Mouse (Mus musculus) stomach, embryonic 15.5 days (tissue): ENCODE results near the gene 2210408I21Rik. TPM values are rescaled to one million over a fixed set of nuclear protein-coding genes. Genes with fewer than 3 reads are reported as not detected.

Experiments
- ATAC-seq: fragments of 200-750 bp; cut with Nextera tagmentation; 2 replicates; pipeline ENCODE4 v1.8.0; 2017; ENCODE audit warnings: low read depth, moderate number of reproducible peaks, moderate TSS enrichment; ENCODE audit not compliant: insufficient read depth, low FRiP score
- H3K27ac ChIP-seq: fragments of 300-500 bp; sonication (generic); 2 replicates; pipeline ENCODE4 v1.5.1; 2015; ENCODE audit warnings: mild to moderate bottlenecking, inconsistent platforms
- H3K27me3 ChIP-seq: fragments of 300-500 bp; sonication (generic); replicated peaks from 2 replicates; pipeline ENCODE4 v1.6.1; 2015; ENCODE audit warnings: inconsistent platforms
- H3K36me3 ChIP-seq: fragments of 300-500 bp; sonication (generic); 2 replicates; pipeline ENCODE4 v1.6.1; 2015; ENCODE audit warnings: inconsistent platforms
- H3K4me1 ChIP-seq: fragments of 300-500 bp; sonication (generic); 2 replicates; pipeline ENCODE4 v1.6.1; 2015; ENCODE audit warnings: inconsistent platforms
- H3K4me2 ChIP-seq: fragments of 300-500 bp; sonication (generic); 2 replicates; pipeline ENCODE4 v1.6.1; 2015; ENCODE audit warnings: mild to moderate bottlenecking, inconsistent platforms
- H3K4me3 ChIP-seq: fragments of 300-500 bp; sonication (generic); replicated peaks from 2 replicates; pipeline ENCODE4 v1.5.1; 2015; ENCODE audit warnings: inconsistent platforms
- H3K9ac ChIP-seq: fragments of 300-500 bp; sonication (generic); 2 replicates; pipeline ENCODE4 v1.6.1; 2015; ENCODE audit warnings: inconsistent platforms
- H3K9me3 ChIP-seq: fragments of 300-500 bp; sonication (generic); 2 replicates; pipeline ENCODE4 v1.6.1; 2016; ENCODE audit warnings: inconsistent platforms
- WGBS: fragments of 180-500 bp; shearing (Covaris S2); methylation state at CpG from one replicate; pipeline ENCODE4 v1.1.7; 2015; 5-methylcytosine and 5-hydroxymethylcytosine counted together
- polyA plus RNA-seq: library from polyadenylated mRNA; unstranded; fragments of >200 nt; fragmentation: Nextera tagmentation; extraction: Ambion mirVana; gene quantifications from 2 replicates; pipeline ENCODE4 v1.2.1, GENCODE M21; 2015

The 2210408I21Rik gene
- polyA plus RNA-seq, 1 experiment from 2014 or later = 7.1 TPM

DNA sequence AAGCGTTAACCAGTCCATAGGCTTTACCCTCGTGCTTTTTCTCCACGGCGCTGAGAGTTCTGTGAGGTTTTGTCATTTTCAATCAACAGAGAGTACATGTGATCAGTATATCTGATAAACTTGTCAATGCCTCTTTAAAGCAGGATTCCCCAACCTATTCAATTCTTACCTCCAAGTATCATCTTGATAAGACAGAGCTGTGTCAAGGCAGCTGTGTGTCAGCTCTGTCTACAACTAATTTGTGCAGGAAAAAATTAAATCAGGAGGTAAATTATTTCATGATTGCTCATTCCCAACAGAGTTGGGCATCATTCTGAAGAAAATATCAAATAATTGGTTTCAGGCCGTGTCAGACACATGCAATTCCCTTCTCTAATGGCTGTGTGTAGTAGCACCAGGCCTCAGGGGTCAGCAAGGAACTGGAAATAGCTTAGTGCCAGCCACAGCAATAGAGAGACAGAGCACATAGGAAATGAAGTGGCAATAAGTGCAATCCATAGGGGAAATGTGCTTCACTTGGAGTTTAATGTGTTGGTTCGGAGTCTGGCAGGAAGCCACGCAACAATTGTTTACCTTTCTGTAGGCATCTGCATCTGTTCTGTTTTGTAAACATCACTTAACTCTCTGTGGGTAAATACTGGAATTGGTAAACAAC, 73.6 kb downstream of the 2210408I21Rik start:
- Histone ChIP-seq H3K4me2 (no peak overlapping the region), H3K36me3 (no peaks in the 10 kb centered on the region), H3K27ac (no peak overlapping the region), H3K9me3 (no peaks in the 10 kb centered on the region), H3K27me3 (no peaks in the 10 kb centered on the region), H3K4me1 (no peaks in the 10 kb centered on the region), H3K4me3 (no peak overlapping the region), H3K9ac (no peak overlapping the region)
- 71% methylated on average over 7 of the region's 7 CpGs for WGBS
- no peak for ATAC-seq

DNA sequence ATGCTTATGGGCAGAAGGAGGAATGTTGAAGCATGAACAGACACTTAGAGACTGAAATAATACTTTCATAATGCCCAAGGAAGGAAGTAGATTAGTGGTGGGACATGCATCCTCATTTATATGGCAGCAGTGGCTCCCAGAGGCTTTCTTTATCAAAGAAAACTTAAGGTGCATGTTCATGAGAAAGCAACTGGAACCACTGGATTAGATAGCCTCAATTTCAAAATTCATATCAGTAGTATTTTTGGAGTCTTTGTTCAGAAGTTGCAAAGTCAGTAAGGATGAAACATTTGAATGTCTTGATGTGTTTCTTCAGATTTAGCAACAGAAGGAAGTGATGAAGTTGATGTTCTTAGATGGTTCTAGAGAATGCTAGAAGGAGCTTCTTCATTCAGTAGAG, 77.9 kb downstream of the 2210408I21Rik start:
- Histone ChIP-seq H3K4me2 (no peak overlapping the region), H3K27ac (no peak overlapping the region), H3K36me3 (no peaks in the 10 kb centered on the region), H3K9ac (no peak overlapping the region), H3K9me3 (no peaks in the 10 kb centered on the region), H3K27me3 (no peaks in the 10 kb centered on the region), H3K4me3 (no peak overlapping the region), H3K4me1 (no peaks in the 10 kb centered on the region)
- no peak for ATAC-seq

- Histone ChIP-seq H3K4me3 (no peak overlapping the region), H3K9me3 (no peaks in the 10 kb centered on the region), H3K9ac (no peak overlapping the region), H3K27me3 (no peaks in the 10 kb centered on the region), H3K36me3 (no peaks in the 10 kb centered on the region), H3K27ac (no peak overlapping the region), H3K4me1 (no peaks in the 10 kb centered on the region), H3K4me2 (no peak overlapping the region)
- 84% methylated on average over 2 of the region's 2 CpGs for WGBS
- no peak for ATAC-seq
These were observed 80.1 kb downstream of the 2210408I21Rik start for GRCm38 (mm10) chr13:77215460-77215859.

DNA sequence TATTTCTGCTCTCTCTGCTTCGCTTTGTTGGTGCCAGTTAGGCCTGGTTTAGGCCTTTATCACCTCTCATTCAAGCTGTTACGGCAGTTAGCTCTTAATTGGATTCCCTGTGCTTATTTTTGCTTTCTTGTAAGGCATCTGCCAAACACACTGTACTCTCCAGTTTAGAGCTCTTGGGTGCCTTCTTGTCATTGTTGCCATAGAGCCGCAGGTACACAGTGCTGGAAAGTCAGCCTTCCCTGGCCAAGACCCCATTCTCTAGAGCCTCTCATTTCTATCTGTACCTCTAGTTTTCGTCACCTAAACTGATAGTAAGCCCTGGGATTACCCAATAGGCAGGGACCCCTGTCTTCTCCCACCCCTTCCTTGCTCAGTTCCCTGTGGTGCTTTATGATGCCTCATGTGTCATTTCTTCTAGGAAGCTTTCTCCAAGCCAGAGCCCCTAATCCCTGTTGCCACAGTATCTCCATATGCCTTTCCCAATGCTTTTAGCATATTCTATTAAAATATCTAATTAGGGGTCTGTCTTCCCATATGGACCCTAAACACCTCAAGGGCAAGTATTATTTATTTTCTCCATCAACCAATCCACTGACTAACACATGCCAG, 82.4 kb downstream of the 2210408I21Rik start:
- no peak overlapping the region for H3K9ac ChIP-seq
- H3K36me3 ChIP-seq = no peaks in the 10 kb centered on the region
- H3K27me3 ChIP-seq = no peaks in the 10 kb centered on the region
- H3K4me2 ChIP-seq = no peak overlapping the region
- H3K27ac ChIP-seq = no peak overlapping the region
- H3K4me3 ChIP-seq = no peak overlapping the region
- no peaks in the 10 kb centered on the region for H3K9me3 ChIP-seq
- no peak for ATAC-seq
- WGBS = 79% methylated on average over 4 of the region's 4 CpGs
- H3K4me1 ChIP-seq = no peaks in the 10 kb centered on the region

DNA sequence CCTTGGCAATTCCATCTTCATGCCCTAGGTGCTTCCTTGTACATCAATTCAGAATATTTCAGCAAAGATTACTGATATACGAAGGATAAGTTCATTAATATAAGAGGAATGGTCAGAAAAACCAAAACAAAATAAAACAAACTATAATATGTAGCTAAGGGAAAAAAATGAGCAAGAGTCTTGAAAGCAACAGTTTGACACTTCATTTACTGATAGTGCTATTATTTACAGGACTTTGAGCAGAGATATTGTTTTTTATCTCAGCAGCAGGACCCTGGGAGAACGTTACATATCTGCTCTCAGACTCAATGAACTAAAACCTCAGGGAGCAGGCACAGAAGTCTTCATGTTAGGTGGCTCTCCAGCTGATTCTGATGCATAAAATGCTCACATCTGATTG, 85.7 kb downstream of the 2210408I21Rik start:
- H3K4me2 ChIP-seq = no peak overlapping the region
- no peak overlapping the region for H3K27ac ChIP-seq
- WGBS = 69% methylated on average over 2 of the region's 2 CpGs
- no peak overlapping the region for H3K9ac ChIP-seq
- no peaks in the 10 kb centered on the region for H3K4me1 ChIP-seq
- no peaks in the 10 kb centered on the region for H3K36me3 ChIP-seq
- H3K4me3 ChIP-seq = no peak overlapping the region
- no peaks in the 10 kb centered on the region for H3K27me3 ChIP-seq
- no peak for ATAC-seq
- no peaks in the 10 kb centered on the region for H3K9me3 ChIP-seq

GRCm38 (mm10) chr13:77256541-77256940, 121.2 kb downstream of the 2210408I21Rik start:
- Histone ChIP-seq H3K4me3 (no peak overlapping the region), H3K27me3 (no peaks in the 10 kb centered on the region), H3K27ac (no peak overlapping the region), H3K4me1 (no peaks in the 10 kb centered on the region), H3K36me3 (no peaks in the 10 kb centered on the region), H3K9ac (no peak overlapping the region), H3K9me3 (no peaks in the 10 kb centered on the region), H3K4me2 (no peak overlapping the region)
- ATAC-seq = no peak
- WGBS = 77% methylated on average over 6 of the region's 6 CpGs

- Histone ChIP-seq H3K4me3 (no peak overlapping the region), H3K9ac (no peak overlapping the region), H3K27me3 (no peaks in the 10 kb centered on the region), H3K4me2 (no peak overlapping the region), H3K9me3 (no peaks in the 10 kb centered on the region), H3K4me1 (no peaks in the 10 kb centered on the region), H3K36me3 (no peaks in the 10 kb centered on the region), H3K27ac (no peak overlapping the region)
- WGBS = 46% methylated on average over 3 of the region's 3 CpGs
- ATAC-seq = no peak
These were observed 127.5 kb downstream of the 2210408I21Rik start for GRCm38 (mm10) chr13:77262715-77263338.

GRCm38 (mm10) chr13:77263400-77264179, 128.2 kb downstream of the 2210408I21Rik start:
- ATAC-seq = no peak
- H3K9ac ChIP-seq = no peak overlapping the region
- H3K4me3 ChIP-seq = no peak overlapping the region
- H3K36me3 ChIP-seq = no peaks in the 10 kb centered on the region
- no peaks in the 10 kb centered on the region for H3K27me3 ChIP-seq
- WGBS = 60% methylated on average over 7 of the region's 7 CpGs
- H3K9me3 ChIP-seq = no peaks in the 10 kb centered on the region
- no peaks in the 10 kb centered on the region for H3K4me1 ChIP-seq
- H3K4me2 ChIP-seq = no peak overlapping the region
- no peak overlapping the region for H3K27ac ChIP-seq

DNA sequence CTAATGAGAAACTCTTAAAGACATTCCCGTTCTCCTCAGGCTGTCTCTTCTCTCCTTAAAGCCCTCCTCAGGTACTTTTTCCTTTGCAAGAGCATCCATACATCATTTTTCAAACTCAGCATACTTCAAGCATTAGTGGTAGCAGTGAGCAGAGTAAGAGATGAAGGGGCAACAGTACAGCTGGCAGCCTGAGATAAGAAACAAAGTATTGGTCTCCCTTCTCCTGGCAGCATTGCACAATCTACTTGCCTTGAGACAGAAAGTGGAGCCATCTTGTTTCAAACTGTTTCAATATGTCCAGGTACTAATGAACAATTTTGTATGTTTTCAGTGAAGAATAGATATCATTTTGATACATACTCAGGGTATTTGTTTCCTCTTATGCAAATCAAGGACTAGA, 129.1 kb downstream of the 2210408I21Rik start:
- Histone ChIP-seq H3K9ac (no peak overlapping the region), H3K27me3 (no peaks in the 10 kb centered on the region), H3K27ac (no peak overlapping the region), H3K4me1 (no peaks in the 10 kb centered on the region), H3K4me3 (no peak overlapping the region), H3K36me3 (no peaks in the 10 kb centered on the region), H3K4me2 (no peak overlapping the region), H3K9me3 (no peaks in the 10 kb centered on the region)
- WGBS = 46% methylated on average over 1 of the region's 1 CpGs
- no peak for ATAC-seq

DNA sequence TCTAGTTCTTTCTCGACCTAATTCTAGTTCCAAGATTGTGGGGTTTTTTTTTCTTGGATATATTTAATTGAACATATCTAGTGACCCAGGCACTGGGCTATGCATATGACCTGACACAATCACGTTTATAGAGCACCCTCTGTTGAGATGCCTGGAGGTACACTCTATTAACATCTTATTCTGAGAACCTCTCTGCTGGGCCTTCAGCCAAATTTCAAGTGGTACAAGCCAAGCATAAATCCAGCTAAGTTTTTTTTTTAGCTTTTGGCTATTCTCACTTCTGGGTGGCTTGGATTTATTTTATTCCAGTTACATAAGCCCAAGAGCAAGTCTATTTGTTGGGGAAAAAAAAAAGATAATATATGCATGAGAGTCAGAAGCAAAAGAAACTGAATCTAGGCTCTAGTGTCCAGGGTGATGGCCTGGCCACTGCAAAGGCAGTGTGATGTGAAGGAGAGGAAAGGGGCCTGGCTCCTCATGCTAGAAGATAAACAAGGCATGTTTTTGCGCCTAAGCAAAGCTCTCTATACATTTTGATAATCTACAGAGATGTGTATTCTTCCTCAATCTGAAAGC, 139.9 kb downstream of the 2210408I21Rik start:
- 65% methylated on average over 3 of the region's 3 CpGs for WGBS
- no peak overlapping the region for H3K9ac ChIP-seq
- no peak for ATAC-seq
- no peak overlapping the region for H3K27ac ChIP-seq
- H3K4me2 ChIP-seq = no peak overlapping the region
- H3K4me1 ChIP-seq = no peaks in the 10 kb centered on the region
- no peaks in the 10 kb centered on the region for H3K9me3 ChIP-seq
- H3K4me3 ChIP-seq = no peak overlapping the region
- H3K27me3 ChIP-seq = no peaks in the 10 kb centered on the region
- H3K36me3 ChIP-seq = no peaks in the 10 kb centered on the region

DNA sequence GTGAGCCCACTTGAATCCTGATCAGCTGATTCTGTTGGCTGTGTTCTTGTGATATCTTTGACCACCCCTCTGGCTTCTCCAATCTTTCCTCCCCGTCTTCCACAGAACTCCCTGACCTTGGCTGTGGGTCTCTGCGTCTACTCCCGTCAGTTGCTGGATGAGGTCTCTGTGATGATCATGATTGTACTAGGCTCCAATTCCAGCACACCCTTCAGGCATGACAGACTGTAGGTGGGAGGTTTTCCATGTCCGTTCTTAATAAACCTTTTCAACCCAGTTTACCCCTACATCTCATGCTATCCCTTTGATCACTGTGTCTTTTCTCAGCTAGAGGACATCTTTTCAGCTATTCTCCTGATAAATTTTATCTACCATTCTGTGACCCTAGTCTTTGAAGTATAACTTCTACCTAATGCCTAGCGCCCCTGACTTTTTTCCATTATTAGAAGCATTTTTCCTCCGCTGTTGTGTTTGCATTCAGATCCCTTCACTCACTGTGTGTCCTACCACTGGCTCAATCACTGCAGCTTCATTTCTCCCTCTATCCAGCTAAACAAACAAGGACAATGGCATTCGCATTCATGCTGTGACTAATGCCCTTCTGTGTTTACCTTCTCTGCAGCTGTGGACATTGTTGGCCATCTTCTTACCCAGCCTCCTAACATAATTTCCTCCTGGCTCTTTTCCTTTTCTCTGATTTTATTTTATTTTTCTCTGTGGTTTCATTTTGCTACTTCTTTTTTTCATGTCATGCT, 143.5 kb downstream of the 2210408I21Rik start:
- no peaks in the 10 kb centered on the region for H3K4me1 ChIP-seq
- H3K36me3 ChIP-seq = no peaks in the 10 kb centered on the region
- H3K4me3 ChIP-seq = no peak overlapping the region
- no peak overlapping the region for H3K27ac ChIP-seq
- no peaks in the 10 kb centered on the region for H3K9me3 ChIP-seq
- WGBS = 69% methylated on average over 7 of the region's 7 CpGs
- no peak for ATAC-seq
- no peak overlapping the region for H3K9ac ChIP-seq
- no peak overlapping the region for H3K4me2 ChIP-seq
- H3K27me3 ChIP-seq = no peaks in the 10 kb centered on the region
